Mouse (Mus musculus): Measurements from ENCODE around the gene Atoh7. TPM values are rescaled to one million over a fixed set of nuclear protein-coding genes. Genes with fewer than 3 reads are reported as not detected.

Gene Atoh7
- total RNA-seq, 2 experiments from 2014 or later: 1.6 to 2.5 TPM

Other genes with a start within 250 kb of the Atoh7 start
- gene Tet1, start 190.7 kb upstream of the Atoh7 start, total RNA-seq (2021): 10 to 100 TPM; 17.0 to 19.4 TPM
- gene Slc25a16, start 179.0 kb upstream of the Atoh7 start, total RNA-seq (2021): 10 to 100 TPM; 34.9 to 41.6 TPM
- 1 to 10 TPM in 1 of 2 experiments, under 1 TPM in 1; 0.95 to 1.2 TPM for gene Dna2, start 152.6 kb upstream of the Atoh7 start, total RNA-seq (2021)
- 10 to 100 TPM; 63.8 to 77.0 TPM for gene Rufy2, start 119.4 kb upstream of the Atoh7 start, total RNA-seq (2021)
- gene Hnrnph3, start 75.4 kb upstream of the Atoh7 start, total RNA-seq (2021): 10 to 100 TPM; 52.9 to 60.8 TPM
- gene Pbld2, start 75.3 kb upstream of the Atoh7 start, total RNA-seq (2021): 1 to 10 TPM; 1.7 to 2.3 TPM
- gene Pbld1, start 39.5 kb upstream of the Atoh7 start, total RNA-seq (2021): 1 to 10 TPM in 1 of 2 experiments, under 1 TPM in 1; 0.30 to 1.1 TPM
- gene Mypn, start 104.3 kb downstream of the Atoh7 start, total RNA-seq (2021): 1 to 10 TPM; 1.4 to 2.1 TPM
- 10 to 100 TPM; 36.1 to 36.7 TPM for gene Herc4, start 144.2 kb downstream of the Atoh7 start, total RNA-seq (2021)

Data from layer of hippocampus, postnatal 36 days (tissue).